ENCODE assay signal across 8 mouse cellular contexts in genomic region chr11:76847354-76847753, GRCm38 (mm10). TPM values are rescaled to one million over a fixed set of nuclear protein-coding genes. Genes with fewer than 3 reads are reported as not detected.
DNase-seq lines count a peak whose midpoint lies in the region; ATAC-seq lines count a peak whose summit lies in the region.

No protein-coding gene starts in this region.

- DNase-seq in kidney, postnatal 25 days = no peak
- no peak for DNase-seq in embryonic facial prominence, embryonic 11.5 days (ENCODE audit: low spot score)
- DNase-seq in frontal cortex, postnatal 14 days (ENCODE audit: low spot score in 2 of 2) = no peak
- no peak for DNase-seq in spleen, postnatal 10 days (ENCODE audit: low spot score in 2 of 2)

- H3K9me3 ChIP-seq in kidney, embryonic 16.5 days (ENCODE audit: low read length) = no peaks in the 10 kb centered on the region
- no peaks in the 10 kb centered on the region for H3K9me3 ChIP-seq in embryonic facial prominence, embryonic 11.5 days (replicated peaks; ENCODE audit: control insufficient read depth, low read length)
- H3K9me3 ChIP-seq in hindbrain, embryonic 15.5 days = no peaks in the 10 kb centered on the region
- H3K9me3 ChIP-seq in midbrain, embryonic 15.5 days = no peaks in the 10 kb centered on the region

- peaks cover 34% of the 10 kb centered on the region for H3K4me1 ChIP-seq in kidney, embryonic 16.5 days (ENCODE audit: insufficient read depth, low read length)
- no peaks in the 10 kb centered on the region; the same call in 1 of the 2 replicates for H3K4me1 ChIP-seq in embryonic facial prominence, embryonic 11.5 days (ENCODE audit: control insufficient read depth, insufficient read depth, low read length)
- peaks cover 40% of the 10 kb centered on the region for H3K4me1 ChIP-seq in hindbrain, embryonic 15.5 days (replicated peaks)
- peaks cover 33% of the 10 kb centered on the region for H3K4me1 ChIP-seq in midbrain, embryonic 15.5 days

- H3K36me3 ChIP-seq in kidney, embryonic 16.5 days (ENCODE audit: insufficient read depth, low read length) = no peaks in the 10 kb centered on the region
- no peaks in the 10 kb centered on the region for H3K36me3 ChIP-seq in embryonic facial prominence, embryonic 11.5 days (replicated peaks; ENCODE audit: control insufficient read depth, insufficient read depth, low read depth, low read length)
- no peaks in the 10 kb centered on the region for H3K36me3 ChIP-seq in hindbrain, embryonic 15.5 days
- H3K36me3 ChIP-seq in midbrain, embryonic 15.5 days (replicated peaks) = no peaks in the 10 kb centered on the region

- no peak for ATAC-seq in kidney, embryonic 16.5 days (ENCODE audit: low FRiP score, low TSS enrichment)
- ATAC-seq in embryonic facial prominence, embryonic 11.5 days (replicated peaks; ENCODE audit: insufficient number of reproducible peaks, low FRiP score, low TSS enrichment, low read depth) = no peak
- no peak for ATAC-seq in hindbrain, embryonic 15.5 days (ENCODE audit: low FRiP score, low read depth)
- 0 out of 2 replicates have a peak, but pooled peaks have one; percentile 34 for ATAC-seq in midbrain, embryonic 15.5 days (replicated peaks)
- ATAC-seq in frontal cortex, adult (ENCODE audit: low TSS enrichment) = no peak

- peak overlapping the region; percentile 56; the same call in 1 of the 2 replicates for H3K27ac ChIP-seq in kidney, embryonic 16.5 days (ENCODE audit: low read length)
- H3K27ac ChIP-seq in embryonic facial prominence, embryonic 11.5 days (replicated peaks; ENCODE audit: low read depth, low read length) = no peak overlapping the region
- H3K27ac ChIP-seq in hindbrain, embryonic 15.5 days (replicated peaks) = peak overlapping the region; percentile 88
- no peak overlapping the region for H3K27ac ChIP-seq in midbrain, embryonic 15.5 days

- peak overlapping the region; percentile 90 for H3K4me2 ChIP-seq in kidney, embryonic 16.5 days (replicated peaks; ENCODE audit: low read depth, low read length)
- H3K4me2 ChIP-seq in embryonic facial prominence, embryonic 11.5 days (ENCODE audit: low read depth, low read length) = peak overlapping the region; percentile 98
- peak overlapping the region; percentile 88 for H3K4me2 ChIP-seq in hindbrain, embryonic 15.5 days
- peak overlapping the region; percentile 94 for H3K4me2 ChIP-seq in midbrain, embryonic 15.5 days

- H3K9ac ChIP-seq in kidney, embryonic 16.5 days (replicated peaks; ENCODE audit: low read length) = peak overlapping the region; percentile 4; the same call in 1 of the 2 replicates
- H3K9ac ChIP-seq in embryonic facial prominence, embryonic 11.5 days (replicated peaks; ENCODE audit: low read length) = no peak overlapping the region; the same call in 1 of the 2 replicates
- 0 out of 2 replicates have a peak overlapping the region, but pooled peaks have one; percentile 87 for H3K9ac ChIP-seq in hindbrain, embryonic 15.5 days
- peak overlapping the region; percentile 25 for H3K9ac ChIP-seq in midbrain, embryonic 15.5 days

- H3K27me3 ChIP-seq in kidney, embryonic 16.5 days (ENCODE audit: insufficient read depth, low read length) = no peaks in the 10 kb centered on the region
- H3K27me3 ChIP-seq in embryonic facial prominence, embryonic 11.5 days (ENCODE audit: control insufficient read depth, insufficient read depth, low read length) = no peaks in the 10 kb centered on the region
- H3K27me3 ChIP-seq in hindbrain, embryonic 15.5 days = no peaks in the 10 kb centered on the region
- no peaks in the 10 kb centered on the region for H3K27me3 ChIP-seq in midbrain, embryonic 15.5 days (replicated peaks)

- H3K4me3 ChIP-seq in kidney, embryonic 16.5 days (ENCODE audit: low read length) = peak overlapping the region; percentile 87
- peak overlapping the region; percentile 94 for H3K4me3 ChIP-seq in embryonic facial prominence, embryonic 11.5 days (ENCODE audit: low read depth, low read length)
- H3K4me3 ChIP-seq in hindbrain, embryonic 15.5 days = peak overlapping the region; percentile 69
- peak overlapping the region; percentile 89 for H3K4me3 ChIP-seq in midbrain, embryonic 15.5 days

- WGBS in kidney, embryonic 16.5 days = 24% methylated on average over 8 of the region's 8 CpGs
- WGBS in embryonic facial prominence, embryonic 11.5 days = 30% methylated on average over 8 of the region's 8 CpGs
- WGBS in hindbrain, embryonic 15.5 days = 27% methylated on average over 8 of the region's 8 CpGs
- 16% methylated on average over 8 of the region's 8 CpGs for WGBS in midbrain, embryonic 15.5 days

RNA-seq across cellular contexts. Expression of gene Cpd, which starts 0.5 kb away (rescaled TPM):
- polyA plus RNA-seq in kidney, embryonic 16.5 days (2015; fragmentation: Nextera tagmentation; extraction: Ambion mirVana) = 12.3 and 13.9 TPM in 2 replicates
- polyA plus RNA-seq in embryonic facial prominence, embryonic 11.5 days (2014; fragmentation: Nextera tagmentation; extraction: Ambion mirVana) = 14.3 and 15.0 TPM in 2 replicates
- polyA plus RNA-seq in hindbrain, embryonic 15.5 days (2015; fragmentation: Nextera tagmentation; extraction: Ambion mirVana) = 5.4 and 6.3 TPM in 2 replicates
- 5.3 and 5.4 TPM in 2 replicates for polyA plus RNA-seq in midbrain, embryonic 15.5 days (2015; fragmentation: Nextera tagmentation; extraction: Ambion mirVana)

RNA-seq across cellular contexts. Expression of gene Tmigd1, which starts 54.6 kb away (rescaled TPM):
- 3.2 and 4.1 TPM in 2 replicates for polyA plus RNA-seq in kidney, embryonic 16.5 days (2015; fragmentation: Nextera tagmentation; extraction: Ambion mirVana)
- not detected in 2 replicates for polyA plus RNA-seq in embryonic facial prominence, embryonic 11.5 days (2014; fragmentation: Nextera tagmentation; extraction: Ambion mirVana)
- not detected in 2 replicates for polyA plus RNA-seq in hindbrain, embryonic 15.5 days (2015; fragmentation: Nextera tagmentation; extraction: Ambion mirVana)
- polyA plus RNA-seq in midbrain, embryonic 15.5 days (2015; fragmentation: Nextera tagmentation; extraction: Ambion mirVana) = not detected in 2 replicates

Comparison
In these comparisons a context has a peak if more than half of its experiments do, and no peak if none do; other contexts are left out.
1. H3K27ac ChIP-seq: peak in kidney, embryonic 16.5 days (single experiment) and hindbrain, embryonic 15.5 days (single experiment); none in embryonic facial prominence, embryonic 11.5 days (single experiment) and midbrain, embryonic 15.5 days (single experiment).
2. Peak in every context shown above with its lines, with median percentiles within 50 percentile points of each other: H3K4me2 ChIP-seq and H3K4me3 ChIP-seq.